Mouse (Mus musculus): ENCODE results near the gene Furin. TPM values are rescaled to one million over a fixed set of nuclear protein-coding genes. Genes with fewer than 3 reads are reported as not detected.

Furin gene
- 5.7 and 6.3 TPM in 2 replicates for polyA plus RNA-seq (2015; fragmentation: Nextera tagmentation; extraction: Ambion mirVana)

- Histone ChIP-seq H3K27me3 (replicated peaks) (no peaks in the 10 kb centered on the region; the same call in 1 of the 2 replicates), H3K27ac (no peak within 1 kb of the TSS), H3K4me1 (peaks cover 20% of the 10 kb centered on the region), H3K36me3 (replicated peaks) (no peaks in the 10 kb centered on the region), H3K9ac (no peak within 1 kb of the TSS), H3K4me2 (no peak within 1 kb of the TSS), H3K9me3 (no peaks in the 10 kb centered on the region), H3K4me3 (no peak within 1 kb of the TSS)
- WGBS = 80% methylated on average over 9 of the region's 9 CpGs
- ATAC-seq (replicated peaks) = no peak
Measured at GRCm38 (mm10) chr7:80405188-80405695, at the start of gene Furin. Gene Furin (minus strand): TSS chr7:80405436.

GRCm38 (mm10) chr7:80454786-80455185 is 49.5 kb upstream of the Furin start:
- Histone ChIP-seq H3K36me3 (replicated peaks) (0 out of 2 replicates have a peak, but pooled peaks cover under 1% of the 10 kb centered on the region), H3K9me3 (no peaks in the 10 kb centered on the region), H3K27ac (no peak overlapping the region), H3K27me3 (replicated peaks) (no peaks in the 10 kb centered on the region), H3K4me2 (no peak overlapping the region), H3K9ac (no peak overlapping the region), H3K4me3 (no peak overlapping the region), H3K4me1 (no peaks in the 10 kb centered on the region)
- ATAC-seq (replicated peaks) = no peak
- WGBS = 98% methylated on average over 2 of the region's 2 CpGs

GRCm38 (mm10) chr7:80453997-80454396 is 48.8 kb upstream of the Furin start:
- Histone ChIP-seq H3K4me1 (no peaks in the 10 kb centered on the region), H3K4me3 (no peak overlapping the region), H3K9me3 (no peaks in the 10 kb centered on the region), H3K4me2 (no peak overlapping the region), H3K9ac (no peak overlapping the region), H3K36me3 (replicated peaks) (no peaks in the 10 kb centered on the region), H3K27me3 (replicated peaks) (no peaks in the 10 kb centered on the region), H3K27ac (no peak overlapping the region)
- WGBS = 91% methylated on average over 5 of the region's 5 CpGs
- ATAC-seq (replicated peaks) = no peak

GRCm38 (mm10) chr7:80453121-80453520 is 47.9 kb upstream of the Furin start:
- no peaks in the 10 kb centered on the region for H3K9me3 ChIP-seq
- H3K27ac ChIP-seq = no peak overlapping the region
- WGBS = 87% methylated on average over 3 of the region's 3 CpGs
- H3K27me3 ChIP-seq (replicated peaks) = no peaks in the 10 kb centered on the region
- no peaks in the 10 kb centered on the region for H3K36me3 ChIP-seq (replicated peaks)
- no peaks in the 10 kb centered on the region for H3K4me1 ChIP-seq
- no peak overlapping the region for H3K9ac ChIP-seq
- no peak overlapping the region for H3K4me3 ChIP-seq
- ATAC-seq (replicated peaks) = no peak
- no peak overlapping the region for H3K4me2 ChIP-seq

GRCm38 (mm10) chr7:80452241-80452640 is 47.0 kb upstream of the Furin start:
- no peaks in the 10 kb centered on the region for H3K36me3 ChIP-seq (replicated peaks)
- no peak overlapping the region for H3K27ac ChIP-seq
- ATAC-seq (replicated peaks) = no peak
- WGBS = 82% methylated on average over 5 of the region's 5 CpGs
- no peaks in the 10 kb centered on the region for H3K27me3 ChIP-seq (replicated peaks)
- H3K4me1 ChIP-seq = no peaks in the 10 kb centered on the region
- no peak overlapping the region for H3K9ac ChIP-seq
- no peak overlapping the region for H3K4me3 ChIP-seq
- no peak overlapping the region for H3K4me2 ChIP-seq
- no peaks in the 10 kb centered on the region for H3K9me3 ChIP-seq

- ATAC-seq (replicated peaks) = no peak
- Histone ChIP-seq H3K4me2 (no peak overlapping the region), H3K4me3 (no peak overlapping the region), H3K4me1 (no peaks in the 10 kb centered on the region), H3K36me3 (replicated peaks) (no peaks in the 10 kb centered on the region), H3K9ac (no peak overlapping the region), H3K9me3 (no peaks in the 10 kb centered on the region), H3K27ac (no peak overlapping the region), H3K27me3 (replicated peaks) (no peaks in the 10 kb centered on the region)
- whole genome bisulfite sequencing = 78% methylated on average over 3 of the region's 3 CpGs
Measured at GRCm38 (mm10) chr7:80451550-80452232, 46.5 kb upstream of the Furin start.

GRCm38 (mm10) chr7:80450354-80450753 is 45.1 kb upstream of the Furin start:
- no peaks in the 10 kb centered on the region for H3K36me3 ChIP-seq (replicated peaks)

GRCm38 (mm10) chr7:80449620-80450091 is 44.4 kb upstream of the Furin start:
- H3K36me3 ChIP-seq (replicated peaks) = no peaks in the 10 kb centered on the region
- 71% methylated on average over 6 of the region's 6 CpGs for WGBS

More at GRCm38 (mm10) chr7:80450354-80450753, 45.1 kb upstream of the Furin start:
- ATAC-seq (replicated peaks) = no peak
- Histone ChIP-seq H3K4me1 (no peaks in the 10 kb centered on the region), H3K27ac (no peak overlapping the region), H3K9ac (no peak overlapping the region), H3K4me2 (no peak overlapping the region), H3K9me3 (no peaks in the 10 kb centered on the region), H3K4me3 (no peak overlapping the region), H3K27me3 (replicated peaks) (no peaks in the 10 kb centered on the region)
- WGBS = 87% methylated on average over 4 of the region's 4 CpGs

GRCm38 (mm10) chr7:80447336-80447735 is 42.1 kb upstream of the Furin start:
- no peaks in the 10 kb centered on the region for H3K27me3 ChIP-seq (replicated peaks)
- H3K4me1 ChIP-seq = no peaks in the 10 kb centered on the region
- no peak overlapping the region for H3K4me2 ChIP-seq
- H3K9me3 ChIP-seq = no peaks in the 10 kb centered on the region
- no peak overlapping the region for H3K4me3 ChIP-seq
- H3K27ac ChIP-seq = no peak overlapping the region
- H3K36me3 ChIP-seq (replicated peaks) = no peaks in the 10 kb centered on the region
- no peak for ATAC-seq (replicated peaks)
- no peak overlapping the region for H3K9ac ChIP-seq
- WGBS = 95% methylated on average over 8 of the region's 8 CpGs

More at GRCm38 (mm10) chr7:80449620-80450091, 44.4 kb upstream of the Furin start:
- no peak overlapping the region for H3K9ac ChIP-seq
- no peaks in the 10 kb centered on the region for H3K4me1 ChIP-seq
- H3K4me2 ChIP-seq = no peak overlapping the region
- H3K27me3 ChIP-seq (replicated peaks) = no peaks in the 10 kb centered on the region
- no peak for ATAC-seq (replicated peaks)
- H3K27ac ChIP-seq = no peak overlapping the region
- no peak overlapping the region for H3K4me3 ChIP-seq
- H3K9me3 ChIP-seq = no peaks in the 10 kb centered on the region

GRCm38 (mm10) chr7:80446221-80446878 is 41.1 kb upstream of the Furin start:
- no peak overlapping the region for H3K4me2 ChIP-seq
- no peak overlapping the region for H3K27ac ChIP-seq
- H3K4me1 ChIP-seq = no peaks in the 10 kb centered on the region
- no peak for ATAC-seq (replicated peaks)
- no peaks in the 10 kb centered on the region for H3K9me3 ChIP-seq
- H3K27me3 ChIP-seq (replicated peaks) = no peaks in the 10 kb centered on the region
- WGBS = 78% methylated on average over 7 of the region's 7 CpGs
- H3K36me3 ChIP-seq (replicated peaks) = no peaks in the 10 kb centered on the region
- no peak overlapping the region for H3K9ac ChIP-seq
- H3K4me3 ChIP-seq = no peak overlapping the region

GRCm38 (mm10) chr7:80445492-80445891 is 40.3 kb upstream of the Furin start:
- Histone ChIP-seq H3K27me3 (replicated peaks) (no peaks in the 10 kb centered on the region), H3K4me3 (no peak overlapping the region), H3K9ac (no peak overlapping the region), H3K27ac (no peak overlapping the region), H3K4me1 (no peaks in the 10 kb centered on the region), H3K9me3 (no peaks in the 10 kb centered on the region), H3K36me3 (replicated peaks) (no peaks in the 10 kb centered on the region), H3K4me2 (no peak overlapping the region)
- 53% methylated on average over 6 of the region's 6 CpGs for WGBS
- ATAC-seq (replicated peaks) = no peak

GRCm38 (mm10) chr7:80444401-80445249 is 39.4 kb upstream of the Furin start:
- no peak for ATAC-seq (replicated peaks)
- Histone ChIP-seq H3K36me3 (replicated peaks) (no peaks in the 10 kb centered on the region), H3K4me3 (no peak overlapping the region), H3K27me3 (replicated peaks) (no peaks in the 10 kb centered on the region), H3K27ac (no peak overlapping the region), H3K4me1 (no peaks in the 10 kb centered on the region), H3K4me2 (no peak overlapping the region), H3K9ac (no peak overlapping the region), H3K9me3 (no peaks in the 10 kb centered on the region)
- 70% methylated on average over 17 of the region's 17 CpGs for WGBS

All from midbrain, embryonic 15.5 days (tissue).